Mouse (Mus musculus) kidney, postnatal 0 days (tissue): ENCODE measurements at regions not wholly inside any gene's neighbourhood (a gene's known extent, or its start where the extent isn't known, plus 50 kb on each side); places are given as distances from the start of the nearest gene placed in this dataset.
"Not testable (repeated sequence)": the region's sequence is repeated elsewhere in the genome, so short reads cannot be mapped to it uniquely, and the experiment has no call there.

Experiments
- ATAC-seq: fragments of 200-750 bp; cut with Nextera tagmentation; replicated peaks from 2 replicates; pipeline ENCODE4 v1.8.0; 2017; ENCODE audit warnings: low read depth, moderate number of reproducible peaks, moderate TSS enrichment, moderate library complexity; ENCODE audit not compliant: low FRiP score
- DNase-seq: peaks from one replicate; pipeline ENCODE4 v3.0.0-alpha.2; 2016; ENCODE audit warnings: low spot score
- H3K27ac ChIP-seq: fragments of 300-500 bp; sonication (generic); 2 replicates; pipeline ENCODE4 v1.5.1; 2014; ENCODE audit warnings: mild to moderate bottlenecking
- H3K27me3 ChIP-seq: fragments of 300-500 bp; sonication (generic); 2 replicates; pipeline ENCODE4 v1.6.1; 2014; ENCODE audit warnings: low read length, mixed read lengths; ENCODE audit not compliant: insufficient read depth
- H3K36me3 ChIP-seq: fragments of 300-500 bp; sonication (generic); 2 replicates; pipeline ENCODE4 v1.6.1; 2014; ENCODE audit warnings: low read length, mixed read lengths; ENCODE audit not compliant: insufficient read depth
- H3K4me1 ChIP-seq: fragments of 300-500 bp; sonication (generic); replicated peaks from 2 replicates; pipeline ENCODE4 v1.6.1; 2014; ENCODE audit warnings: antibody characterized with exemption, low read length, mixed read lengths; ENCODE audit not compliant: insufficient read depth
- H3K4me2 ChIP-seq: fragments of 300-500 bp; sonication (generic); 2 replicates; pipeline ENCODE4 v1.6.1; 2014; ENCODE audit warnings: mild to moderate bottlenecking, low read length, moderate library complexity, mixed read lengths
- H3K4me3 ChIP-seq: fragments of 300-500 bp; sonication (generic); replicated peaks from 2 replicates; pipeline ENCODE4 v1.5.1; 2014; ENCODE audit warnings: low read depth, low read length
- H3K9ac ChIP-seq: fragments of 300-500 bp; sonication (generic); 2 replicates; pipeline ENCODE4 v1.6.1; 2014; ENCODE audit warnings: low read depth, low read length
- H3K9me3 ChIP-seq: fragments of 300-500 bp; sonication (generic); replicated peaks from 2 replicates; pipeline ENCODE4 v1.6.1; 2016; ENCODE audit warnings: low read length, inconsistent platforms, mixed read lengths
- WGBS: fragments of 180-500 bp; shearing (Covaris S2); extraction: QIAGEN DNeasy Blood & Tissue Kit; methylation state at CpG from one replicate; pipeline ENCODE4 v1.1.7; 2014; 5-methylcytosine and 5-hydroxymethylcytosine counted together

GRCm38 (mm10) chr8:20264612-20265011 lies 98.4 kb downstream of the Gm15319 start:
- H3K4me1 ChIP-seq, H3K27ac ChIP-seq, H3K4me3 ChIP-seq, H3K27me3 ChIP-seq, ATAC-seq, H3K9me3 ChIP-seq, H3K9ac ChIP-seq, DNase-seq, H3K36me3 ChIP-seq, H3K4me2 ChIP-seq: not testable (repeated sequence)
- WGBS = 79% methylated on average over 1 of the region's 1 CpGs

GRCm38 (mm10) chr8:20264106-20264505 lies 98.9 kb downstream of the Gm15319 start:
- 86% methylated on average over 3 of the region's 3 CpGs for WGBS
- ATAC-seq, DNase-seq, H3K27me3 ChIP-seq, H3K4me3 ChIP-seq, H3K4me2 ChIP-seq, H3K4me1 ChIP-seq, H3K9ac ChIP-seq, H3K36me3 ChIP-seq, H3K27ac ChIP-seq, H3K9me3 ChIP-seq: not testable (repeated sequence)

- 82% methylated on average over 6 of the region's 7 CpGs for WGBS
- H3K4me3 ChIP-seq, DNase-seq, H3K27ac ChIP-seq, H3K9ac ChIP-seq, H3K4me2 ChIP-seq, H3K36me3 ChIP-seq, H3K4me1 ChIP-seq, H3K9me3 ChIP-seq, H3K27me3 ChIP-seq, ATAC-seq: not testable (repeated sequence)
Measured at GRCm38 (mm10) chr8:20262847-20263570, 100.0 kb downstream of the Gm15319 start.

- H3K4me3 ChIP-seq, H3K27me3 ChIP-seq, H3K36me3 ChIP-seq, H3K27ac ChIP-seq, H3K9ac ChIP-seq, H3K9me3 ChIP-seq, H3K4me2 ChIP-seq, DNase-seq, H3K4me1 ChIP-seq: not testable (repeated sequence)
- no CpG with 5 or more reads among the region's 3 CpGs for WGBS
- ATAC-seq = peak; percentile 82; the same call in 1 of the 2 replicates
Measured at GRCm38 (mm10) chr8:20262253-20262652, 100.8 kb downstream of the Gm15319 start.

- not testable (repeated sequence) for H3K36me3 ChIP-seq, H3K4me3 ChIP-seq, H3K27me3 ChIP-seq, H3K4me2 ChIP-seq, H3K9ac ChIP-seq, DNase-seq, H3K9me3 ChIP-seq, H3K27ac ChIP-seq, H3K4me1 ChIP-seq
- WGBS = 59% methylated on average over 5 of the region's 9 CpGs
- ATAC-seq = 0 out of 2 replicates have a peak, but pooled peaks have one; percentile 66
Measured at GRCm38 (mm10) chr8:20261452-20262181, 101.4 kb downstream of the Gm15319 start.

GRCm38 (mm10) chr8:20261007-20261406 lies 102.0 kb downstream of the Gm15319 start:
- not testable (repeated sequence) for H3K4me1 ChIP-seq, DNase-seq, H3K27me3 ChIP-seq, ATAC-seq, H3K36me3 ChIP-seq, H3K4me3 ChIP-seq, H3K9me3 ChIP-seq, H3K27ac ChIP-seq, H3K9ac ChIP-seq, H3K4me2 ChIP-seq
- WGBS = no CpG with 5 or more reads among the region's 2 CpGs

- not testable (repeated sequence) for H3K9ac ChIP-seq, H3K36me3 ChIP-seq, H3K4me2 ChIP-seq, H3K27ac ChIP-seq, DNase-seq, H3K4me3 ChIP-seq, H3K27me3 ChIP-seq, ATAC-seq, H3K9me3 ChIP-seq, H3K4me1 ChIP-seq
- 80% methylated on average over 3 of the region's 7 CpGs for WGBS
Measured at GRCm38 (mm10) chr8:20260125-20260640, 102.8 kb downstream of the Gm15319 start.

GRCm38 (mm10) chr8:20259662-20260061 lies 103.3 kb downstream of the Gm15319 start:
- H3K27me3 ChIP-seq, H3K9me3 ChIP-seq, DNase-seq, H3K9ac ChIP-seq, H3K36me3 ChIP-seq, ATAC-seq, H3K27ac ChIP-seq, H3K4me1 ChIP-seq, H3K4me2 ChIP-seq, H3K4me3 ChIP-seq: not testable (repeated sequence)
- 77% methylated on average over 7 of the region's 8 CpGs for WGBS
